Mouse (Mus musculus) liver, embryonic 13.5 days (tissue): ENCODE results near the gene Spic. TPM values are rescaled to one million over a fixed set of nuclear protein-coding genes. Genes with fewer than 3 reads are reported as not detected.

Experiments
- ATAC-seq: fragments of 200-750 bp; cut with Nextera tagmentation; 2 replicates; pipeline ENCODE4 v1.8.0; 2017; ENCODE audit warnings: low read depth, mild to moderate bottlenecking, moderate number of reproducible peaks, moderate library complexity
- DNase-seq: peaks from one replicate; pipeline ENCODE4 v3.0.0; 2022
- H3K27ac ChIP-seq: fragments of 300-500 bp; sonication (generic); 2 replicates; pipeline ENCODE4 v1.5.1; 2015; ENCODE audit warnings: moderate library complexity, mild to moderate bottlenecking, inconsistent platforms
- H3K27me3 ChIP-seq: fragments of 300-500 bp; sonication (generic); 2 replicates; pipeline ENCODE4 v1.6.1; 2015; ENCODE audit warnings: mild to moderate bottlenecking, inconsistent platforms
- H3K36me3 ChIP-seq: fragments of 300-500 bp; sonication (generic); 2 replicates; pipeline ENCODE4 v1.6.1; 2015; ENCODE audit warnings: mild to moderate bottlenecking, inconsistent platforms
- H3K4me1 ChIP-seq: fragments of 300-500 bp; sonication (generic); replicated peaks from 2 replicates; pipeline ENCODE4 v1.6.1; 2015; ENCODE audit warnings: inconsistent platforms
- H3K4me2 ChIP-seq: fragments of 300-500 bp; sonication (generic); 2 replicates; pipeline ENCODE4 v1.6.1; 2015; ENCODE audit warnings: inconsistent platforms, mild to moderate bottlenecking, moderate library complexity
- H3K4me3 ChIP-seq: fragments of 300-500 bp; sonication (generic); replicated peaks from 2 replicates; pipeline ENCODE4 v1.5.1; 2015; ENCODE audit warnings: mild to moderate bottlenecking, inconsistent platforms
- H3K9ac ChIP-seq: fragments of 300-500 bp; sonication (generic); 2 replicates; pipeline ENCODE4 v1.6.1; 2015; ENCODE audit warnings: mild to moderate bottlenecking, inconsistent platforms
- H3K9me3 ChIP-seq: fragments of 300-500 bp; sonication (generic); replicated peaks from 2 replicates; pipeline ENCODE4 v1.6.1; 2016; ENCODE audit warnings: inconsistent platforms
- WGBS: fragments of 180-500 bp; shearing (Covaris S2); methylation state at CpG from one replicate; pipeline ENCODE4 v1.1.7; 2015; ENCODE audit not compliant: insufficient replicate concordance; 5-methylcytosine and 5-hydroxymethylcytosine counted together
- polyA plus RNA-seq: library from polyadenylated mRNA; unstranded; fragments of >200 nt; fragmentation: Nextera tagmentation; extraction: Ambion mirVana; gene quantifications from 2 replicates; pipeline ENCODE4 v1.2.1, GENCODE M21; 2015

Spic gene
- polyA plus RNA-seq, 1 experiment from 2014 or later = 7.8 TPM

- DNase-seq (no peak), ATAC-seq (no peak)
- H3K36me3 ChIP-seq = no peaks in the 10 kb centered on the region
- no peak overlapping the region for H3K4me3 ChIP-seq
- H3K4me2 ChIP-seq = no peak overlapping the region
- no peak overlapping the region for H3K9ac ChIP-seq
- no peaks in the 10 kb centered on the region for H3K4me1 ChIP-seq
- H3K27ac ChIP-seq = no peak overlapping the region
- no peaks in the 10 kb centered on the region for H3K9me3 ChIP-seq
- WGBS = 65% methylated on average over 10 of the region's 10 CpGs
- no peaks in the 10 kb centered on the region for H3K27me3 ChIP-seq
These were observed 53.4 kb downstream of the Spic start for GRCm38 (mm10) chr10:88631330-88631953.

- H3K4me3 ChIP-seq = no peak overlapping the region
- H3K4me1 ChIP-seq = no peaks in the 10 kb centered on the region
- ATAC-seq = no peak
- no peaks in the 10 kb centered on the region for H3K36me3 ChIP-seq
- no peaks in the 10 kb centered on the region for H3K9me3 ChIP-seq
- WGBS = 65% methylated on average over 2 of the region's 2 CpGs
- DNase-seq = no peak
- H3K9ac ChIP-seq = no peak overlapping the region
- no peak overlapping the region for H3K27ac ChIP-seq
- H3K4me2 ChIP-seq = no peak overlapping the region
- H3K27me3 ChIP-seq = no peaks in the 10 kb centered on the region
These were observed 54.0 kb downstream of the Spic start for GRCm38 (mm10) chr10:88630663-88631329.

GRCm38 (mm10) chr10:88627052-88627451 is 57.8 kb downstream of the Spic start:
- ATAC-seq (no peak), DNase-seq (no peak)
- no peaks in the 10 kb centered on the region for H3K9me3 ChIP-seq
- H3K4me1 ChIP-seq = no peaks in the 10 kb centered on the region
- no peak overlapping the region for H3K4me2 ChIP-seq
- H3K27me3 ChIP-seq = no peaks in the 10 kb centered on the region
- H3K27ac ChIP-seq = no peak overlapping the region
- no peak overlapping the region for H3K9ac ChIP-seq
- 77% methylated on average over 4 of the region's 4 CpGs for WGBS
- no peak overlapping the region for H3K4me3 ChIP-seq
- H3K36me3 ChIP-seq = no peaks in the 10 kb centered on the region

GRCm38 (mm10) chr10:88626176-88626575 is 58.6 kb downstream of the Spic start:
- no peaks in the 10 kb centered on the region for H3K9me3 ChIP-seq
- whole genome bisulfite sequencing = 69% methylated on average over 3 of the region's 3 CpGs
- DNase-seq (no peak), ATAC-seq (no peak)
- H3K27ac ChIP-seq = no peak overlapping the region
- H3K27me3 ChIP-seq = no peaks in the 10 kb centered on the region
- no peak overlapping the region for H3K9ac ChIP-seq
- no peak overlapping the region for H3K4me2 ChIP-seq
- H3K4me1 ChIP-seq = no peaks in the 10 kb centered on the region
- no peaks in the 10 kb centered on the region for H3K36me3 ChIP-seq
- no peak overlapping the region for H3K4me3 ChIP-seq

Other genes starting within 250 kb of the Spic start
- gene Sycp3, start 225.4 kb downstream of the Spic start, polyA plus RNA-seq = 0.13 TPM in 1 of 2 replicates, not detected in the other
- 4.2 and 5.1 TPM in 2 replicates for gene Chpt1, start 180.9 kb downstream of the Spic start, polyA plus RNA-seq
- gene Mybpc1, start 79.9 kb downstream of the Spic start, polyA plus RNA-seq = 0.44 and 0.62 TPM in 2 replicates
- gene Arl1, start 45.8 kb upstream of the Spic start, polyA plus RNA-seq = 71.7 and 85.0 TPM in 2 replicates
- gene Utp20, start 141.8 kb upstream of the Spic start, polyA plus RNA-seq = 7.5 and 10.0 TPM in 2 replicates
- gene Slc5a8, start 201.0 kb upstream of the Spic start, polyA plus RNA-seq = 0.02 TPM in 1 of 2 replicates, not detected in the other